Mouse (Mus musculus) urinary bladder, postnatal 10 days (tissue): ENCODE measurements around the gene Ppp1r12c.

ENCODE experiments used
- DNase-seq: peaks from one replicate; pipeline ENCODE4 v3.0.0; 2022; ENCODE audit warnings: low spot score

The Ppp1r12c gene

GRCm38 (mm10) chr7:4431548-4431947, 69.9 kb downstream of the Ppp1r12c start:
- no peak for DNase-seq
